Mouse (Mus musculus) kidney, adult 2 months (tissue): Measurements from ENCODE around the gene Esrrg.

Experiments used
- CTCF ChIP-seq: fragments of 200-500 bp; conservative IDR thresholded peaks from 2 replicates; pipeline ENCODE4 v1.5.1; 2011; ENCODE audit warnings: low read depth, mild to moderate bottlenecking, control low read depth, low read length, moderate library complexity, mixed read lengths; ENCODE audit not compliant: insufficient read depth, insufficient read length
- POLR2A ChIP-seq: fragments of 200-500 bp; IDR thresholded peaks from one replicate; pipeline ENCODE4 v1.6.1; 2011; ENCODE audit warnings: low read depth, low read length, control low read depth

DNA sequence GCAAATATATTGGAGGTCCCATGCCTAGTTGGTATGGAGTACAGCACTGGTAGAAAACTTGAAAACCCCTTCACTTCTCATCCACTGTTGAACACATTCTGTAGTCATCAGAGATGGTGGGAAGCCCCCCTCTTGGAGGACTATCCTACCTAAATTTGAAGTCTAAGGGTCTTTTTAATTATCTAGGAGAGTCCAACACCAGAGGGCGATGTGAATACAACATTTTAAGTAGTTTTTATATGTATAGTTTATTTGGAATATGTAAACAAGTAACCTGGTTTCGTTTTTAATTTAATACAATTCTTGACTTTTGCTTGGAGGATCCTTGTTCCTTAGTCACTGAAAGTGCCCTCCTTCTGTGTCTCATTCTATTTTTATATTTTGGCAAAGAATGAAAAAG is 372.4 kb downstream of the Esrrg start:
- no peak for TF ChIP-seq CTCF
- no peak for TF ChIP-seq POLR2A
